Mouse (Mus musculus): ENCODE data around the gene Rgp1.
"Not testable (repeated sequence)": the region's sequence is repeated elsewhere in the genome, so short reads cannot be mapped to it uniquely, and the experiment has no call there.

The Rgp1 gene

DNA sequence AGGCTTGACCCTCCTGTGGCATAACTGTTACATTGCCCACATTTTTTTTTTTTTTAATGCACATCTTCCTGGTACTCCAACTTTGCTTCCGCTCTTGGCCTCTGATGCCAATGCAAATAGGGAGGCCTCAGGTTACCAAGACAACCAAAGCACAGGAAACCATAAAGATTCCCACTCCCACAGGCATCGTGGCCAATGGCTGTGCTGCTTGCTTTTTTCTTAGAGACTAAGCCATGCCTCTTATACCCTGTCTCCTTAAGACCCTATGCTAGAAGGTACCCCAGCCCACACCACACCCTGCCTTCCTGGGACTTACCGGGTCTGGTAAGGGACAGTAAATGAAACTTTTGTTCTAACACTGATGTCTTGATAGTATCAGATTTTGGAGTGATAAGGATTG is 14.9 kb downstream of the Rgp1 start:
- no peak for DNase-seq (ENCODE audit: low read depth, low spot score)

DNA sequence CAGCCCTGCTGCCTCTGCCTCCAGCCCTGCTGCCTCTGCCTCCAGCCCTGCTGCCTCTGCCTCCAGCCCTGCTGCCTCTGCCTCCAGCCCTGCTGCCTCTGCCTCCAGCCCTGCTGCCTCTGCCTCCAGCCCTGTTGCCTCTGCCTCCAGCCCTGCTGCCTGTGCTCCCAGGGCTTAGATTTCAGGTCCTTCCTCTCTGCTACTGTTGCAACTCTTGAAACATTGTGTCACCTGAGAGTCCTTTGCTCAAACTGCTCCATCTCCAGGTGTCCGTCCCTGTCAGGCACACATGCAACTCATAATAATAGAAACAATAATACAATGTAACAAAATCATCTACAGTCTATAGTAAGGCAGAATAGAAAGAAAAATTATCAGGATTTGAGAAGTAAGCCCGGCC is 18.1 kb downstream of the Rgp1 start:
- not testable (repeated sequence) for DNase-seq (ENCODE audit: low read depth, low spot score)

DNA sequence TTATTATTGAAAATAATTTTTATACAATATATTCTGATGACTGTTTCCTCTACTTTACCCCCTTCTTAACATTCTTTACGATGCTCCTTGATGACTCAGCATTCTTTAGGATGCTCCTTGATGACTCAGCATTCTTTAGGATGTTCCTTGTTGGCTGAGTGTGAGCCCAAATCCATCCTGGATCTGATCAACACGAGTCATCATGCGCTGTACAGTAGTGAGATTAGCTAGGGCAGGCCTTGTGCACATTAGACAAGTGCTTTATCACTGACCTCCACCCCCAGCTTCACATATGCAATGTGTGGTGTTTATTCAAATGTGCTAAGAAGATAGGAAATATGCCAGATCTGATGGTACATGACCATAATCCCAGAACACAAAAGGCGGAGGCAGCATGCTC is 19.7 kb downstream of the Rgp1 start:
- DNase-seq (ENCODE audit: low read depth, low spot score), result no peak

DNA sequence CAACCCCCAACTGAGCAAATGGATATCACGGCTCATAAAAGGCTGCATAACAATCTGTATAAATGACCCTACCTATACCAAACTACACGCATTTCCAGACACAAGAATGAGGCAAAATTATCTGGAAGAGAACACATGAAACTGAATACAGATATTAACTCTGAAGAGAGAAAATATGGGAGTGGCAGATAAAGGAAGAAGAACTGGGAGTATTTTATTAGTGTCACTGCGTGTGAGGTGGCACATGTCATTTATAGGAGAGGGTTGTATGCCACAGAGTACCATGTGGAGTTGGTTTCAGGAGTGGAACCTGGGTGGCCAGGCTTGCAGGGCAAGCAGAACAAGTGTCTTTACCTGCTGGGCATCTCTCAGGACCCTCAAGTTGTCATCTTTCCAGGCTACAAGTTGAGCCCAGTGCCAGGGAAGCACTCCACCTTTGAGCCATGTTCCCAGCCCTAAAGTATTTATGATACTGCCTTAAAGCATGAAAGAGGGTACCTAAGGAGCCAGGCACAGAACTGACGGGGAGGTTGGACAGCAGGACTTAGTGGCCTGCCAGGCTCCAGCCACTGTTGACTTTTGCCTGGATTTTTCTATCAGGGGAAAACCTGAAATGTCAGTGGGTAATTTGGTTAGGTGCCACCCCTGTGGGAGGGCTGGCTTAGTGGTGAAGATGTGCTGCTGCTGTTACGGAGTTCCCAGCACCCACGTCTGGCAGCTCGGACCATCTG is 20.3 kb downstream of the Rgp1 start:
- DNase-seq (ENCODE audit: low read depth, low spot score), result no peak

DNA sequence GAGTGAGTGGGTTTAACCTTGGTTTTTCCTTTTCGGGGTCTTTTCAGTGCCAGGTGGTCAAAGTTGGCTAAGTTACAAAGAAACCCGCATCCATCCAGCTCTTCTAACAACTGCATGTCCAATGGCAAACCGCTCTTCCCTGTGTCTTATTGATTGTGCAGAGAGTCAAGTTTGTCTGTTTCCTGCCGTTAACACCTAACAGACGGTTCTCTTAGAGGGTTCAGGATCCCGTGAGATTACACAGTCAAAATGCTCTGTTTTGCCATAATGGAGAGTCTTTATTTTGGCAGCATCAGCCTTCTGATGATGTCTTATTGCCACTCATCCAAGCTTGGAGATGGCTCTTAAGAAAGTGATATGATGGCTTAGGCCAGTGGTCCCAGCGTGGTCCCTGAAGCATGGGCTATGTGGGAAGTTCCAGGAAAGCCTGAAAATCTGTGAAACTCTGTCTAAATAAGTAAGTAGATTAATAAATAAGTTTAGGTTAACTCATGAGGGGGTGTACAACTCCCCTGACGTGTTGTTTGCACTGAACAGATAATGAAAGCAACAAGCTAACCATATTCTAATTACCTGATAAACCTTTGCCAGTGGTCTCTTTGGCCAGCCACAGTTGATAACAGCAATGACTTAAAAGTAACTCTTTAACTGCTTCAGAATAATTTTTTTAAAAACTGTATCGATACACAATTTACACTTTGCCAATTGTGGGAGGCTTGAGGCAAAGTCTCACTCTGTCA is 21.9 kb downstream of the Rgp1 start:
- DNase-seq (ENCODE audit: low read depth, low spot score), result no peak

DNA sequence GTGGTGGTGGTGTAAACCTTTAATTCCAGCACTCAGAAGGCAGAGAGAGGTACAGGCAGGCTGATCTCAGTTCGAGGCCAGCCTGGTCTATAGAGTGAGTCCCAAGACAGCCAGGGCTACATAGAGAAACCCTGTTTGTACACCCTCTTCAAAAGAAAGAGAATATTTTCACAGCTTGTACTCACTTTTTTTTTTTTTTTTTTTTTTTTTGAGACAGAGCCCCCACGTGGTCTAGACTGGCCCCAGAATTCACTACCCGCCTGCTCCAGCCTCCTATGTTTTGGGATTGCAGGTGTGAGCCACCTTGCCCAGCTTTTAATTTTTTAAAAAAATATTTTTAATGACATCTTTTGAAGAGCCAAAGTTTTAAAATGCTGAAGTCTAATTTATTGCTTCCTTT is 25.6 kb downstream of the Rgp1 start:
- DNase-seq (ENCODE audit: low read depth, low spot score), result no peak

DNA sequence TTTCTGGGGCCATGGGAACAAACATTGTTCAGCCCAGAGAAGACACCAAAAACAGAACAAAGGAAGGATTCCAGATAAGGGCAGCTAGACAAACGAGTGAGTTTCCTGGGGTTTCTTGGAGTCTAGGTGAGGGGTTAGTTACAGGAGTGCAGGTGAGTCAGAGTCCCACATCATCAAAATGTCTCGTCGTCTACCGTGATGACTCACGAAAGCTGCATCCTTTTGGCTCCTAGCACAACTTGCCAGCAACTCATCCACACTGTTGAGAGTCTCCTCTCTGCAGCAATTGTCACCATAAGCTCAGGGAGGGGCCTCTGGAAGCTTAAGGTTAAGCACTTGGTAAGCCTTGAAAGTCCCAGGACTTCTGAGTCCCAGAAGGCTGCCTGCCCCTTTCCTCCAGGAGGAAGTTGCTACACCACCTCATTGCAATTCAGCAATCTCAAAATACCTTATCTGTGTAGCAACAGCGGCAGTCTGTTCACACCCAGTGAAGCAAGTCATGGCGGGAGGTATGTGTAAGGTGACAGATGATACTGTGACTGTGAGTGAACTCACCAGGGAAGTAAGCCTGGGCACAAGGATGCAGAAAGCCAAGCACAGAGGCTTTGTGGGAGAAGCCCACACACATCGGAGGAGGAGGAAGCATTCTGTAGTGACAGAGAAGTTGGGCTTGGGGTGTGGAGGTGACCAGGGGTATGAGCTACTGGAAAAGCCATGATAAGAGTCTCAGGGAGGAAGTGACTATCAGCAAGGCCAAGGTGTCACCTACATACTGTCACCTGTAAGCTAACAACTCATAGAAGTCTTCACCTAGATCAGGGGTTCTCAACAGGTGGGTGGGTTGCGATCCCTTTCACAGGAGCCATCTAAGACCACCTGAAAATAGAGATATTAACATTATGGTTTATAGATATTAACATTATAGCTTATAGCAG is 26.5 kb downstream of the Rgp1 start:
- no peak for DNase-seq (ENCODE audit: low read depth, low spot score)

DNA sequence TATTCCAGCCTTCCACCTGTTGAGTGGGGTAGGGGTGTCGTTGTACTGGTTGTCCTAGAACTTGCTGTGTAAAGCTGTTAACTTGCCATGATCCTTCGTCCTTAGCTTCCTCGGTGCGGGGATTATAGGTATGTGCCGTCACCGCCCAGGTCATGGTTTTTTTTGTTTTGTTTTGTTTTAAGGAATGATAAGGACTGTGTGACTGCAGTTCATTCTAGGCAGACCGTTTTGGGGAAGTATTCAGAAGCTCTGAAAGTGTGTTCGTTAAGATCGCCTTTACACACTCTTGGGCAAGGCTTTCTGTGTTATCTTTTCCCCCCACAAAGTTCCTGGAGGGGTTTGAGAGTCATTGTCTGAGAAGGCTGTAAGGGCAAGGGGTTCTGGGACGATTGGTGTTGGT is 34.0 kb downstream of the Rgp1 start:
- DNase-seq (ENCODE audit: low read depth, low spot score), result no peak

DNA sequence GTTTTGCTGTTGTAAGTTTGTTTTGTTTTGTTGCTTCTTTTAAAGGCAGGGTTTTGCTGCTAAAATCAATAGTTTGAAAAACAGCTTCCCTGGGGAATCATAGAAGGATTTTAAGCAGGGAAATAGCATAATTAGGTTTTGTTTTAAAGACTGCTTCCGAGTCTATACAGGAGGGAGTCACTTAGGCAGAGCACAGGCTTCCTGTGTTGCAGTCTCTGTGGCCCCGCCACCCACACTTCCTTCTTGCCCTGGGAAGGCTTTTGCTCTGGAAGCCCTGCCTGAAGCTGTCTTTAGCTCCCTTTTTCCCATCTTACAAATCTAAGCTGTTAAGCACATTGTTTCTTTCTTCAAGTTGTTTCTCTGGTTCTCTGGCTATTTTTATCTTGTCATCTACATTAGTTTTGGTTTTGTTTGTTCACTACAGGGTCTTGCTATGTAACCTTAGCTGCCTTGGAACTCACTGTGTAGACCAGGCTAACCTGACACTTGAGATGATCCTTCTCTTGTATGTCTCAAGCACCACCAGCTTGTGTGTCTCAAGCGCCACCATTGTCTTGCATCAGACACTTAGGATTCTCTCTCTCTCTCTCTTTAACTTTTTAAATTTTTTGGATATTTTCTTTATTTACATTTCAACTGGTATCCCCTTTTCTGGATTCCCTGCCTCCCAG is 34.7 kb downstream of the Rgp1 start:
- no peak for DNase-seq (ENCODE audit: low read depth, low spot score)

DNA sequence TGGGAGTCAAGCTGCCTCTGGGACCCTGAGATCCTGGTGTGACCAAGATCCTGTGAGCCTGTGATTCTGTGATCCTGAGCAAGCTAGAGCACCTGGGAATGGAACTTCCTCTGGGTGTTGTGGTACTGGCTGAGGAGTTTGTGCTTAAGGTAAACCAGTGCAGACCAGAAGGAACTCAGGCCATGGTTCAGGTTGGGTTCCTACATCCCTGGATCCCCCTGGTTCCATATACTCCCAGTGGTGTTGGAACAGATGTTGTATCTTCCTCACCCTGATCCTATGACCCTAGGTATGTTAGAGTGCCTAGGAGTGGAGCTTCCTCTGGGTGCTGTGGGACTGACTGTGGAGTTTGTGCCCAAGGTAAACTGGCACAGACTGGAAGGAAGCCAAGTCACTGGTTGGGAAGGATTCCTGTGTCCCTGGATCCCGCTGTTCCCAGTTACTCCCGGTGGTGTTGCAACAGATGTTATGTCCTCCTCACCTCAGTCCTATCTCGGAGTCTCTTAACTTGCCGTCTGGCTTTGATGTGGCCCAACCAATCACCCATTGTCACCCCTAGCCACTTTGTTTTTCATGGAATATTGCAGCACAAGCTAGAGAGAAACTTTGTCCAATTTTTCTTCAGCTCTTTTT is 41.7 kb downstream of the Rgp1 start:
- DNase-seq (ENCODE audit: low read depth, low spot score), result no peak

DNA sequence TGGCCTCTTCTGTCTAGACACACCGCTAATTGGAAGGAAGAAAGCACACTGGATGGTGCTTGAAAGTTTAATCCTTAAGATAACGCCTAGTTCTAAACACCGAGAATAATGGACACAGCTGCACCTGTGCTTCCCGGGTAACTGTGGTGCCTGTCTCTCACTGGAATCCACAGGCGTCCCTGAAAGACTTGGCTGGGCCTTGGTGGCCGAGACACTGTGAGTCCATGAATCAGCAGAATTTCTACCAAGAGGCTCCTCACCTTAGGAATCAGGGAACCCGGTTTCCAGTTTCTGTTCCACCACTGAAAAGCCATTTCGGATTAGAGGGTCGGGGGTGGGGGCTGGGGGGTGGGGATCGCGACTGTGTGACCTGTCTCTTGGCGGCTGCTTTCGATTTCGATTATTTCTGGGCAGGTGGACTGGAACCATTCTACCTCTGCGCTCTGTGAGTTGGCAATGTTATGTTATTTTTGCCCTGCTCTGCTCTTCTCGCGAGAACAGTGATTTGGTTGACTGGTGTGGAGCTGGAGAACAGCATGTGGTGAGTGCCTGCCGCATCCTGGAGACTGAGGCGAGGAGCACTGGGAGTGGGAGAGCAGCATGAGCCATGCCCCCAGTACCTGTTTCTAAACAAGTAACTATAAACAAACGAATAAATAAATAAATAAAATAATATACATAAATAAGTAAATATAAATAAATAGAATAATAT is 50.7 kb downstream of the Rgp1 start:
- peak; percentile 73 for DNase-seq (ENCODE audit: low read depth, low spot score)

DNA sequence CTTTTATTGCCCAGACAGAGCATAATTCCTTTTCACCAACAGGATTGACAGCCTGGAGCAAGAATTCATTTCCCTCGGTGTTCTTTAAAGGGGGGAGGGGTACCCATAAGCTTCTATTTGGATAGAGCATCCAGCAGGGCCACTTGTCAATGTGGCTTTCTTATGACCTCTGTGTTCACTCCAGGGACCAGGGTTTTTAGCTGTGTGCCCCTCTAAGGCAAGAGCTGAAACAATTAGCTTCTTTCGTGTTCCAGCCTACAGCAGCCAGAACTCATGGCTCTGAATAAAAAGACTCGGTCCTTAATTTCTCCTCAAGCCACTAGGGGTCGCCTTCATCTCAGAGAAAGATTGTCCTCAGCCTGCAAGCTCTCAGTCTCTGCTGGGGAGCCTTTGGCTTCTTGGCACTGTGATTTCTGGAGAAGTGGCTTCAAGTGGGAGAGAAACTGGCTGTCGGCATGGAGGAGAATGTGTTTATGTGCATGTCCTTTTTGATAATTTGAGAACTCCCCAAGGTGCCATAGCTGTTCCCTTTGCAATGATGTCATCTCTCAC is 51.6 kb downstream of the Rgp1 start:
- peak; percentile 83 for DNase-seq (ENCODE audit: low read depth, low spot score)

DNA sequence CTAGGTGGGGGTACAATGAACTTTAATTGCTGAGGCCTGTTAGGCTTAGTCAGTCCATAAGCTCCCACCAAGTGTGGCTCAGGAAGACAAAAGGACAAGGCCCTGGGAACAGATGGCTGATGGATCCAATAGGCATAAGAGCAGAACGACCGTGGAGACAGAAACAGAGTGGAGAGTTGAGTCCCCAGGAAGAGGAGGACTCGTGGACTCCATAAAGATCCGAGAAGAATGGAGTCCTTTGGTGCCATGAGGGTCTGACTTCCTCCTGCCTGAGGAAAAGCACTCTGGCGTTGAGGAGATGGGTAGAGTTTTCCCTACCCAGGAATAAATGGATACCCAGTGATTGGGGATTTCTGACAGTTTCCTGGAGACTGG is 52.1 kb downstream of the Rgp1 start:
- DNase-seq (ENCODE audit: low read depth, low spot score), result no peak

DNA sequence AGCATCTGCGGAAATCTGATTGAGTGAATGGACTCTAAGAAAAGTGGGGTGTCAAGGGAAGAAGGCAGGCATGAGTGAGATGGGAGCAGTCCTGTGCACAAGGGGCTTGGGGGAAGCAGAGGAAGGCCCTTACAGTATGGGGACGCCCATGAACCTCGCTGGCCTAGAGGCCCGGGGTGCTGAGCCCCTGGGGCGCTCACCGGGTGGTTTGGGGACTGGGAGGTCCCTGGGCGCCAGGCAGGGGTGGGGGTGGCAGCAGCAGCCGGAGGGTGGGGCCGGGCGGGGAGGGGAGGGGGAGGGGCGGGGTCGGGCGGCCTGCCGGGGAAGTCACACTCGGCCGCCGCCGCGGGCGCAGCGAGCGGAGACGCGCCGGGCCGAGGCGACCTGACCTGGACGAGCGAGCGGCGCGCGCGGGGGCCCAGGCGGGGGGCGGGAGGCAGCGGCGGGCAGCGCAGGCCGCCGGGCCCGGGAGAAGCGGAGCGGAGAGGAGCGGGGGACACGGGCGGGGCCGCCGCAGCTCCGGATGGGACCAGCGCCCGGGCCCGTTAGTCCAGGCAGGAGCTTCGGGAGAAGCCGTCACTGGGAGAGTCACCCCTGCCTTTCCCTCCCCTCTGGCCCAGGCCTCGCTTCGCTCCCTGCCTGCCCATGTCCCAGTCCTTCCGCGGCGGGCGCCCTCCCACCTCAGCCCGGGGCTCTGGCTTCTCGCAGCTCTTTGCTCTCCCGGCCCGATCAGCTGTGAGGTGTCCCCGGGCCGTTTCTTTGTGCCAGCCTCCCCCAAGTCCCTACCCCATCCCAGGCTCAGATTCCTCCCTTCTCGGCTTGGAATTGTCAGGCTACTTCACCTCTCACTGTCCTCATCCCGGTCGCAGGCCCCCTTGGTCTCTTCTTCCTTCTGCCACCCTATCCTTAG is 52.8 kb downstream of the Rgp1 start, which contains the start of gene Npr2:
Npr2 (plus strand) TSS at position 890 of the 910 bp plus-strand sequence.
- no peak for DNase-seq (ENCODE audit: low read depth, low spot score)

DNA sequence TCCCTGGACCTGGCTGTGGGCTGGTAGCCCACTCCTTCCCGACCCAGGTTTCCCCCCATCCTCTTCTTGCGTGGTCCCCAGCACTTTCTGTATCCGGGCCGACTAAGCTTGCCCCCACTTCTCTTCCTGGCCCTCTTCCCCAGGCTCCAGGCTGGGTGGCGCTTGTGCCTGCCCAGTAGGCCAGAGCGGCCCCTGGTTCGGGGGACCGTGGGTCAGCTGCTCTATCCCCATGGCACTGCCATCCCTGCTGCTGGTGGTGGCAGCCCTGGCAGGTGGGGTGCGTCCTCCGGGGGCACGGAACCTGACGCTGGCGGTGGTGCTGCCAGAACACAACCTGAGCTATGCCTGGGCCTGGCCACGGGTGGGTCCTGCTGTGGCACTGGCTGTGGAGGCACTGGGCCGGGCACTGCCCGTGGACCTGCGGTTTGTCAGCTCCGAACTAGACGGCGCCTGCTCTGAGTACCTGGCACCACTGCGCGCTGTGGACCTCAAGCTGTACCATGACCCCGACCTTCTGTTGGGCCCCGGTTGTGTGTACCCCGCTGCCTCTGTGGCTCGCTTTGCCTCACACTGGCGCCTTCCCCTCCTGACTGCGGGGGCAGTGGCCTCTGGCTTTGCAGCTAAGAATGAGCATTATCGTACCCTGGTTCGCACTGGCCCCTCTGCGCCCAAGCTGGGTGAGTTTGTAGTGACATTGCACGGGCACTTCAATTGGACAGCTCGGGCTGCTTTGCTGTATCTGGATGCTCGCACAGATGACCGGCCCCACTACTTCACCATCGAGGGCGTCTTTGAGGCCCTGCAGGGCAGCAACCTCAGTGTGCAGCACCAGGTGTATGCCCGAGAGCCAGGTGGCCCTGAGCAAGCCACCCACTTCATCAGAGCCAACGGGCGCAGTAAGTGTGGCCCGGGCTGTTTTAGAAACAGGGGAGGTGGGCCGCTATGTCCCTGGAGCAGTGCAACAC is 53.7 kb downstream of the Rgp1 start:
- DNase-seq (ENCODE audit: low read depth, low spot score), result no peak

DNA sequence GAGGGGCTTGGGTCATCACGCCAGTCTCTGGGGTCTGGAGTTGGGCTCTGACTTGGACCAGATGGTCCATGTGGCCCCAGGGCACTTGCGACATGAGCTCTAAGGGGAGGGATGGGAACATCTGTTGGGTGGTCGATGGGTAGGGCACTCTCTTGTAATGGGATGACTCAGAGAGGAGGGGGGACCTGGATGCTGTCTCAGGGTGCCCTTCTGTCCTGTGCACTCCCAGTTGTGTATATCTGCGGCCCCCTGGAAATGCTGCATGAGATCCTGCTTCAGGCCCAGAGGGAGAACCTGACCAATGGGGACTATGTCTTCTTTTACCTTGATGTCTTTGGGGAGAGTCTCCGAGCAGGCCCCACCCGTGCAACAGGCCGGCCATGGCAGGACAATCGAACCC is 54.8 kb downstream of the Rgp1 start:
- DNase-seq (ENCODE audit: low read depth, low spot score), result no peak

DNA sequence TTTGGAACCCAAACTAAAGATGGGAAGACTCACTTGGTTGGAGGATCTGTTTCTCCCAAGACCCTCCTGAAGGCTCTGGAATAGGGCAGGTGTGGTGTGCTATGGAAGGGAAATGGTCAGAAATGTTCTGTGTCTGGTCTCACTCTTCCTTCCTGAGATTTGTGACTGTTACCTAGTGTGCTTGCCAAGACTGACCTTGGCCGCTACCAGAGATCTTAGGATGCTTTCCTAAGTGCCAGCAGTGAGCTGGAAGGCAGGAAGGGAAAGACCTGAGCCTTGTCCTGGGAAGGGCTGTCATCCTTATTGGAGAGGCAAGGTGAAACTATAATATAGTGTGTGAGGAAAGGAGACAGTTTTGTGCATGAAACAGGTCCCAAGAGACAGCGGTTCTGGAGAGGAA is 55.2 kb downstream of the Rgp1 start:
- no peak for DNase-seq (ENCODE audit: low read depth, low spot score)
